7 mouse cellular contexts compared by ENCODE assay signal in genomic region chr11:78177437-78177836, GRCm38 (mm10). TPM values are rescaled to one million over a fixed set of nuclear protein-coding genes. Genes with fewer than 3 reads are reported as not detected.
DNase-seq lines count a peak whose midpoint lies in the region; ATAC-seq and TF ChIP-seq lines count a peak whose summit lies in the region.

No protein-coding gene starts in this region.

- ATAC-seq in forebrain, embryonic 15.5 days (replicated peaks) = no peak
- peak; percentile 48 for ATAC-seq in megakaryocyte, adult 5-6 weeks (ENCODE audit: poor library complexity, severe bottlenecking)

- TF ChIP-seq EP300 in MEL (IDR thresholded peaks at IDR 0.05; ENCODE audit: low read depth in 1 of 2, low read length in 2 of 2) = no peak; a peak in 1 of 4 replicates

- peaks cover 10 to 32% of the 10 kb centered on the region in 2 experiments for H3K36me3 ChIP-seq in MEL (ENCODE audit: control insufficient read depth in 1 of 2, insufficient read depth in 2 of 2, low read length in 2 of 2)
- peaks cover 30% of the 10 kb centered on the region for H3K36me3 ChIP-seq in forebrain, embryonic 15.5 days

- DNase-seq in A20 (ENCODE audit: low read depth, low spot score) (peak; percentile 84), MEL (ENCODE audit: low read depth, low spot score) (peak; percentile 82)
- DNase-seq in kidney, postnatal 14 days = peak; percentile 89
- no peak for DNase-seq in right cerebral cortex, postnatal 10 days (ENCODE audit: low spot score in 2 of 2)
- DNase-seq in gastrocnemius, postnatal 10 days = no peak

- no peak for TF ChIP-seq POLR2A in MEL (IDR thresholded peaks at IDR 0.05; ENCODE audit: control insufficient read depth in 1 of 2, insufficient read depth in 1 of 2, low read depth in 1 of 2, low read length in 2 of 2, poor library complexity in 1 of 2)

- H3K27me3 ChIP-seq in MEL (ENCODE audit: control insufficient read depth in 1 of 2, insufficient read depth in 2 of 2, low read length in 2 of 2) = no peaks in the 10 kb centered on the region
- no peaks in the 10 kb centered on the region for H3K27me3 ChIP-seq in forebrain, embryonic 15.5 days

- TF ChIP-seq RAD21 in MEL (IDR thresholded peaks at IDR 0.05; ENCODE audit: low read depth, low read length) = no peak

- H3K27ac ChIP-seq in MEL (ENCODE audit: control insufficient read depth, low read depth, low read length) = peak overlapping the region; percentile 83
- peak overlapping the region; percentile 88; the same call in 1 of the 2 replicates for H3K27ac ChIP-seq in forebrain, embryonic 15.5 days (replicated peaks)

- peaks cover 22% of the 10 kb centered on the region for H3K79me2 ChIP-seq in MEL (ENCODE audit: control insufficient read depth, insufficient read depth, low read length, poor library complexity)

- TF ChIP-seq CTCF in MEL (IDR thresholded peaks at IDR 0.05 in 2 of 3, conservative IDR thresholded peaks at IDR 0.05 in 1 of 3; ENCODE audit: control insufficient read depth in 1 of 3, insufficient read depth in 1 of 3, low read depth in 2 of 3, low read length in 3 of 3, poor library complexity in 1 of 3, severe bottlenecking in 1 of 3) = no peak

- H3K9me3 ChIP-seq in MEL (replicated peaks; ENCODE audit: insufficient read depth, low read length) = no peaks in the 10 kb centered on the region
- H3K9me3 ChIP-seq in forebrain, embryonic 15.5 days = no peaks in the 10 kb centered on the region

- H3K4me2 ChIP-seq in forebrain, embryonic 15.5 days (replicated peaks) = peak overlapping the region; percentile 73

- H3K4me1 ChIP-seq in MEL (ENCODE audit: control insufficient read depth in 1 of 2, insufficient read depth in 2 of 2, low read length in 2 of 2) = peaks cover 4 to 19% of the 10 kb centered on the region in 2 experiments; a peak in 2 of 4 replicates
- H3K4me1 ChIP-seq in forebrain, embryonic 15.5 days = peaks cover 58% of the 10 kb centered on the region

- WGBS in forebrain, embryonic 15.5 days = 2% methylated on average over 10 of the region's 10 CpGs

- peak overlapping the region; percentile 92 for H3K9ac ChIP-seq in MEL (ENCODE audit: control insufficient read depth, low read depth, low read length, poor library complexity, severe bottlenecking)
- H3K9ac ChIP-seq in forebrain, embryonic 15.5 days (replicated peaks) = peak overlapping the region; percentile 46

- H3K4me3 ChIP-seq in MEL (ENCODE audit: control insufficient read depth in 1 of 2, insufficient read depth in 1 of 2, low read depth in 2 of 2, low read length in 2 of 2) = peak overlapping the region; percentile 60 to 67
- H3K4me3 ChIP-seq in forebrain, embryonic 15.5 days = peak overlapping the region; percentile 67

TF ChIP-seq in MEL, 35 proteins besides CTCF, POLR2A, EP300 and RAD21:
- TF ChIP-seq MAZ (IDR thresholded peaks at IDR 0.05; ENCODE audit: low read depth, low read length) = no peak
- 0 out of 2 replicates have a peak, but pooled peaks have one; percentile 13 for TF ChIP-seq ZNF384 (IDR thresholded peaks at IDR 0.05; ENCODE audit: low read depth, low read length)
- TF ChIP-seq MXI1 (IDR thresholded peaks at IDR 0.05; ENCODE audit: low read depth, low read length) = peak; percentile 35; the same call in 1 of the 2 replicates
- peak; percentile 68; the same call in 1 of the 2 replicates for TF ChIP-seq MAX (IDR thresholded peaks at IDR 0.05; ENCODE audit: low read length)
- TF ChIP-seq USF1 (IDR thresholded peaks at IDR 0.05; ENCODE audit: low read depth, low read length) = no peak

RNA-seq across cellular contexts. Expression of gene Tlcd1, which starts 0.9 kb away (rescaled TPM):
- 16.2 and 28.3 TPM in 2 replicates for total RNA-seq in MEL (2012; rRNA removed)
- 10 to 100 TPM in 1 of 2 experiments, not detected in 1; 23.3 TPM for polyA plus RNA-seq in MEL (2012; ENCODE audit: insufficient read depth in 1 of 2, insufficient read length in 2 of 2, low read depth in 1 of 2, low replicate concordance in 2 of 2, missing spikeins in 1 of 2)
- 4.4 and 5.0 TPM in 2 replicates for polyA plus RNA-seq in forebrain, embryonic 15.5 days (2015; fragmentation: Nextera tagmentation; extraction: Ambion mirVana)
- total RNA-seq in megakaryocyte, adult 5-6 weeks (2015) = 0.76 and 2.8 TPM in 2 replicates
- 1.0 and 1.3 TPM in 2 replicates for total RNA-seq in megakaryocyte, adult 5-6 weeks (2017)
- 10 to 100 TPM in 1 of 2 experiments, 1 to 10 TPM in 1; 7.4 to 11.9 TPM for total RNA-seq in gastrocnemius, postnatal 10 days (2021)

RNA-seq across cellular contexts. Expression of gene Nek8, which starts 1.0 kb away (rescaled TPM):
- 6.0 and 7.5 TPM in 2 replicates for total RNA-seq in MEL (2012; rRNA removed)
- 10 to 100 TPM in 1 of 2 experiments, not detected in 1; 10.1 TPM for polyA plus RNA-seq in MEL (2012; ENCODE audit: insufficient read depth in 1 of 2, insufficient read length in 2 of 2, low read depth in 1 of 2, low replicate concordance in 2 of 2, missing spikeins in 1 of 2)
- polyA plus RNA-seq in forebrain, embryonic 15.5 days (2015; fragmentation: Nextera tagmentation; extraction: Ambion mirVana) = 4.8 and 5.7 TPM in 2 replicates
- 2.4 and 8.6 TPM in 2 replicates for total RNA-seq in megakaryocyte, adult 5-6 weeks (2015)
- total RNA-seq in megakaryocyte, adult 5-6 weeks (2017) = 2.1 and 6.9 TPM in 2 replicates
- 1 to 10 TPM; 3.1 to 3.7 TPM for total RNA-seq in gastrocnemius, postnatal 10 days (2021)

RNA-seq across cellular contexts. Expression of gene Rpl23a, which starts 5.9 kb away (rescaled TPM):
- total RNA-seq in MEL (2012; rRNA removed) = 3,920 and 4,112 TPM in 2 replicates
- 1,000 to 10,000 TPM in 1 of 2 experiments, not detected in 1; 2,892 TPM for polyA plus RNA-seq in MEL (2012; ENCODE audit: insufficient read depth in 1 of 2, insufficient read length in 2 of 2, low read depth in 1 of 2, low replicate concordance in 2 of 2, missing spikeins in 1 of 2)
- 896 and 935 TPM in 2 replicates for polyA plus RNA-seq in forebrain, embryonic 15.5 days (2015; fragmentation: Nextera tagmentation; extraction: Ambion mirVana)
- 2,467 and 2,664 TPM in 2 replicates for total RNA-seq in megakaryocyte, adult 5-6 weeks (2015)
- total RNA-seq in megakaryocyte, adult 5-6 weeks (2017) = 2,641 and 2,675 TPM in 2 replicates
- total RNA-seq in gastrocnemius, postnatal 10 days (2021) = 1,000 to 10,000 TPM; 1,328 to 1,362 TPM

RNA-seq across cellular contexts. Expression of gene Rab34, which starts 10.8 kb away (rescaled TPM):
- total RNA-seq in MEL (2012; rRNA removed) = 20.8 TPM in 2 replicates
- polyA plus RNA-seq in MEL (2012; ENCODE audit: insufficient read depth in 1 of 2, insufficient read length in 2 of 2, low read depth in 1 of 2, low replicate concordance in 2 of 2, missing spikeins in 1 of 2) = 10 to 100 TPM in 1 of 2 experiments, not detected in 1; 42.9 TPM
- polyA plus RNA-seq in forebrain, embryonic 15.5 days (2015; fragmentation: Nextera tagmentation; extraction: Ambion mirVana) = 55.9 and 56.3 TPM in 2 replicates
- not detected in 2 replicates for total RNA-seq in megakaryocyte, adult 5-6 weeks (2015)
- 1.3 TPM in 1 of 2 replicates, not detected in the other for total RNA-seq in megakaryocyte, adult 5-6 weeks (2017)
- 10 to 100 TPM; 21.7 to 25.4 TPM for total RNA-seq in gastrocnemius, postnatal 10 days (2021)

RNA-seq across cellular contexts. Expression of gene Traf4, which starts 12.0 kb away (rescaled TPM):
- total RNA-seq in MEL (2012; rRNA removed) = 21.0 and 42.0 TPM in 2 replicates
- polyA plus RNA-seq in MEL (2012; ENCODE audit: insufficient read depth in 1 of 2, insufficient read length in 2 of 2, low read depth in 1 of 2, low replicate concordance in 2 of 2, missing spikeins in 1 of 2) = 10 to 100 TPM in 1 of 2 experiments, not detected in 1; 34.4 TPM
- polyA plus RNA-seq in forebrain, embryonic 15.5 days (2015; fragmentation: Nextera tagmentation; extraction: Ambion mirVana) = 121 TPM in 2 replicates
- total RNA-seq in megakaryocyte, adult 5-6 weeks (2015) = 1.3 TPM in 2 replicates
- total RNA-seq in megakaryocyte, adult 5-6 weeks (2017) = 0.51 and 2.2 TPM in 2 replicates
- total RNA-seq in gastrocnemius, postnatal 10 days (2021) = 10 to 100 TPM; 15.7 to 22.6 TPM

Comparison
In these comparisons a context has a peak if more than half of its experiments do, and no peak if none do; other contexts are left out.
1. DNase-seq: peak in A20 (single experiment), MEL (single experiment) and kidney, postnatal 14 days (single experiment); none in right cerebral cortex, postnatal 10 days (0 of 2) and gastrocnemius, postnatal 10 days (single experiment).